Mouse (Mus musculus) midbrain, embryonic 15.5 days (tissue): ENCODE data around the gene Hist1h2bj. TPM values are rescaled to one million over a fixed set of nuclear protein-coding genes. Genes with fewer than 3 reads are reported as not detected.
A peak's percentile ranks its signal among the peaks of the same experiment; 100 is the strongest.
"Not testable (repeated sequence)": the region's sequence is repeated elsewhere in the genome, so short reads cannot be mapped to it uniquely, and the experiment has no call there.

Source experiments
- ATAC-seq: fragments of 200-750 bp; cut with Nextera tagmentation; replicated peaks from 2 replicates; pipeline ENCODE4 v1.8.0; 2017; ENCODE audit warnings: moderate TSS enrichment
- H3K27ac ChIP-seq: fragments of 300-500 bp; sonication (generic); 2 replicates; pipeline ENCODE4 v1.5.1; 2015; ENCODE audit warnings: mild to moderate bottlenecking, inconsistent platforms
- H3K27me3 ChIP-seq: fragments of 300-500 bp; sonication (generic); replicated peaks from 2 replicates; pipeline ENCODE4 v1.6.1; 2015; ENCODE audit warnings: inconsistent platforms
- H3K36me3 ChIP-seq: fragments of 300-500 bp; sonication (generic); replicated peaks from 2 replicates; pipeline ENCODE4 v1.6.1; 2015; ENCODE audit warnings: inconsistent platforms
- H3K4me1 ChIP-seq: fragments of 300-500 bp; sonication (generic); 2 replicates; pipeline ENCODE4 v1.6.1; 2015; ENCODE audit warnings: inconsistent platforms
- H3K4me2 ChIP-seq: fragments of 300-500 bp; sonication (generic); 2 replicates; pipeline ENCODE4 v1.6.1; 2015; ENCODE audit warnings: inconsistent platforms, mild to moderate bottlenecking, moderate library complexity
- H3K4me3 ChIP-seq: fragments of 300-500 bp; sonication (generic); 2 replicates; pipeline ENCODE4 v1.5.1; 2015; ENCODE audit warnings: mild to moderate bottlenecking, inconsistent platforms
- H3K9ac ChIP-seq: fragments of 300-500 bp; sonication (generic); 2 replicates; pipeline ENCODE4 v1.6.1; 2015; ENCODE audit warnings: mild to moderate bottlenecking, inconsistent platforms
- H3K9me3 ChIP-seq: fragments of 300-500 bp; sonication (generic); 2 replicates; pipeline ENCODE4 v1.6.1; 2016; ENCODE audit warnings: inconsistent platforms
- WGBS: fragments of 180-500 bp; shearing (Covaris S2); methylation state at CpG from one replicate; pipeline ENCODE4 v1.1.7; 2015; ENCODE audit warnings: mixed read lengths; 5-methylcytosine and 5-hydroxymethylcytosine counted together
- polyA plus RNA-seq: library from polyadenylated mRNA; unstranded; fragments of >200 nt; fragmentation: Nextera tagmentation; extraction: Ambion mirVana; gene quantifications from 2 replicates; pipeline ENCODE4 v1.2.1, GENCODE M21; 2015

Hist1h2bj gene
- polyA plus RNA-seq, result 2.9 and 3.0 TPM in 2 replicates

DNA sequence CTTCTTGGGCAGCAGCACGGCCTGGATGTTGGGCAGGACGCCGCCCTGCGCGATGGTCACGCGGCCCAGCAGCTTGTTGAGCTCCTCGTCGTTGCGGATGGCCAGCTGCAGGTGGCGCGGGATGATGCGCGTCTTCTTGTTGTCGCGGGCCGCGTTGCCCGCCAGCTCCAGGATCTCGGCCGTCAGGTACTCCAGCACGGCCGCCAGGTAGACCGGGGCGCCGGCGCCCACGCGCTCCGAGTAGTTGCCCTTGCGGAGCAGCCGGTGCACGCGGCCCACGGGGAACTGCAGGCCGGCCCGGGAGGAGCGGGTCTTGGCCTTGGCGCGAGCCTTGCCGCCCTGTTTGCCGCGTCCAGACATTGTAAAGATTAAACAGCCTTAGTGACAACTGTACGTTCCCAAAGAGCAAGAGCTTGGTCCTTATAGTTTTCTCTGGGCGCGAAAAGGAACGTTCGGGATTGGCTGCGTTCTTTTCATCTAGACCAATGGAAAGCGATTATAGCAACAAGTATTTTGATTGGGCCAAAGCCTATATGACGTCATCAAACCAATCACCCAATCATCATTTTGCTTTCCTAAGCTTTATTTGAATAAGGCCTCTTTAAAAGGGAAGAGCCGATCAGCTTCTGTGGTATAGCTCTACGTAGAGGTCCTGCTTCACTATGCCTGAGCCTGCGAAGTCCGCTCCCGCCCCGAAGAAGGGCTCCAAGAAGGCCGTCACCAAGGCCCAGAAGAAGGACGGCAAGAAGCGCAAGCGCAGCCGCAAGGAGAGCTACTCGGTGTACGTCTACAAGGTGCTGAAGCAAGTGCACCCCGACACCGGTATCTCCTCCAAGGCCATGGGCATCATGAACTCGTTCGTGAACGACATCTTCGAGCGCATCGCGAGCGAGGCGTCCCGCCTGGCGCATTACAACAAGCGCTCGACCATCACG, at the start of gene Hist1h2bj, which contains the start of gene Hist1h2ag:
Gene Hist1h2bj (plus strand): TSS at position 647 of the 935 bp plus-strand sequence.
Gene Hist1h2ag (minus strand): TSS at position 377 of the 935 bp plus-strand sequence.
- Histone ChIP-seq H3K9ac (peak within 1 kb of the TSS; percentile 50), H3K27ac (peak within 1 kb of the TSS; percentile 85)
- under 1% methylated on average over 51 of the region's 80 CpGs for WGBS

DNA sequence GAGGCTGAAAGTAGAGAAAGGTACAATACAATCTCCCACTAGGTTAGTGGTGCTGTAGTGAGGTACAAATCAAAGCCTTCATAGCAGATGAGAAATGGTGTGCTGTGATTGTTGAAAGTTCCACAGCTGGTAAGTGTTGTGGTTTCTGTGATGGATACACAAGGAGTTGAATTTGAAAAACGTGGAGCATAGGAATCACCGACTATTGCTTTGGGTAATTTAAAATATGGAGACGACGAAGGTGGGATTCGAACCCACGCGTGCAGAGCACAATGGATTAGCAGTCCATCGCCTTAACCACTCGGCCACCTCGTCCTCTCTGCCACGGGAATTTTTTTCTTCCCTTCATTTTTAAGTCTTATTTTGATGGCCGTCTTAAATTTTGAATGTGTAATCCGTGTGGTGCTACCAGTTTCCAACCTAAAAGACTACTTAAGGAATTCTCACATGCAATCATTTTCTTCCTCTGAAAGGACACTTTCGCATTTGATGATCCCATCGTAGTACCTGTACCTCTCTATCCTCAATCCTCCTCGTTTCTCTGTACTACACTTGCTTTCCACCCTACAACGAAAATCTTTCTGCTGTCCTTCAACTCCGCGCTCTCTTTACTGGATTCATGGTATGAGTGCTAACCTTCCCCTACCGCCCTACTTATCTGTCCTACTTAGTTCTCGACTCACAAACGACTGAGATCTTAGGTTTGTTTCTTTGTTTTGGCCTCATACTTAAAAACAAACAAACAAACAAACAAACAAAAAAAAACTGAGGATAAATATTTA, 48.9 kb upstream of the Hist1h2bj start:
- Histone ChIP-seq H3K4me2 (no peak overlapping the region), H3K4me1 (peaks cover 12% of the 10 kb centered on the region; the same call in 1 of the 2 replicates), H3K9ac (no peak overlapping the region), H3K9me3 (no peaks in the 10 kb centered on the region), H3K36me3 (no peaks in the 10 kb centered on the region), H3K27ac (no peak overlapping the region), H3K4me3 (no peak overlapping the region), H3K27me3 (peaks cover 69% of the 10 kb centered on the region)
- ATAC-seq, result no peak
- 2% methylated on average over 22 of the region's 22 CpGs for WGBS

More for the DNA sequence above, at the start of gene Hist1h2bj, which contains the start of gene Hist1h2ag:
- not testable (repeated sequence) for H3K36me3 ChIP-seq, H3K27me3 ChIP-seq, H3K9me3 ChIP-seq
- ATAC-seq, result peak; percentile 95
- Histone ChIP-seq H3K4me3 (peak within 1 kb of the TSS; percentile 44), H3K4me1 (peaks cover 33% of the 10 kb centered on the region), H3K4me2 (peak within 1 kb of the TSS; percentile 87)

DNA sequence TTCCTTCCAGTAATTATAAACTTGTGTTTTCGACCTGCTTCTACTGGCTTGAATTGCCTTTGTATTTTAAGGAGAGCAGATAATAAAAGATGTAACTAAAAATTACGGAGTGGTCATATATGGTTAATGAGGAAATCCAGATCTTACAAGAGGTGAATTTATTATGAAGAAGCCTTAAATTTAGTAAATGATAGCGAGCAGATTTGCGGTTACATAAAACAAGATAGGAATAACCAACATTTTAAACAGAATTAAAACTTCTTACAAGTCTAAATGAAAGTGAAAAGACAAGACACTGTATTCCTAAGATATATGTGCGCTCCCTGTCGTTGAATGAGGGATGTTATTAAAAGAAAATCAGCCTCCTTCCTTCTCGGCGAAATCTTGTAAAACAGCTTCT, 48.1 kb upstream of the Hist1h2bj start:
- Histone ChIP-seq H3K4me2 (peak overlapping the region; percentile 34), H3K9me3 (no peaks in the 10 kb centered on the region), H3K36me3 (no peaks in the 10 kb centered on the region), H3K27me3 (peaks cover 76% of the 10 kb centered on the region), H3K4me3 (peak overlapping the region; percentile 20; the same call in 1 of the 2 replicates), H3K9ac (no peak overlapping the region), H3K27ac (no peak overlapping the region), H3K4me1 (peaks cover 12% of the 10 kb centered on the region; the same call in 1 of the 2 replicates)
- no peak for ATAC-seq
- 6% methylated on average over 8 of the region's 8 CpGs for WGBS

DNA sequence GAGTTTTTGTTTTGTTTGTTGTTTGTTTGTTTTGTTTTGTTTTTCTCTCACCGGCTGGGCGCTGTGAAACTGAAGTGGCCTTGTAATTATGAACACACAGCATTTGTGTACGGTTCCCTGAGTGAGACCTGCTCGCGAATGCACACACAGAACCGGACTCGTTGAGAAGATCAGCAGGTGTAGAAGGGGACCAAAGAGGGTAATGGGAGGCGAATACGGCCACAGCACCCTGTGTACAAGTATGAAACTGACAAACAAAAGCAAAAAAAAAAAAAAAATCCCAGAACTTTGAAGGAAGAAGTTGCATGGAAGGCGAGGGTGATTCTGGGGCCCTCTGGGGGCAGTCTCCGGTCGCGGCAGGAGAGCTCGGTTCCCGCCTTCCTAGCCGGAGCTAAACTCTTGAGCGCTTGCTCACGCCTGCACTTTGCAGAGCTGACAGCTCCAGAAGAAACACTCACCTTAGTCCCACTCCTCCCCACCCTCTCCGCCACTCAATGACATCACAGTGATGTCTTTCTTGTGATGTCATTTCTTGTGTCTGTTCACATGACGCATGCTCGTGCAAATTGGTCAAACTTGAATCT, 47.6 kb upstream of the Hist1h2bj start:
- Histone ChIP-seq H3K4me3 (peak overlapping the region; percentile 20), H3K4me1 (peaks cover 12% of the 10 kb centered on the region; the same call in 1 of the 2 replicates), H3K4me2 (peak overlapping the region; percentile 34), H3K9ac (no peak overlapping the region), H3K27ac (no peak overlapping the region), H3K36me3 (no peaks in the 10 kb centered on the region), H3K27me3 (peaks cover 81% of the 10 kb centered on the region), H3K9me3 (no peaks in the 10 kb centered on the region)
- ATAC-seq, result peak; percentile 37; the same call in 1 of the 2 replicates
- 1% methylated on average over 21 of the region's 21 CpGs for WGBS

- 4% methylated on average over 12 of the region's 12 CpGs for WGBS
- Histone ChIP-seq H3K27me3 (peaks cover 87% of the 10 kb centered on the region), H3K4me2 (0 out of 2 replicates have a peak overlapping the region, but pooled peaks have one; percentile 6), H3K9ac (no peak overlapping the region), H3K27ac (no peak overlapping the region), H3K9me3 (no peaks in the 10 kb centered on the region), H3K4me1 (peaks cover 12% of the 10 kb centered on the region; the same call in 1 of the 2 replicates), H3K36me3 (no peaks in the 10 kb centered on the region), H3K4me3 (peak overlapping the region; percentile 20; the same call in 1 of the 2 replicates)
- ATAC-seq, result no peak
These were observed 46.7 kb upstream of the Hist1h2bj start for GRCm38 (mm10) chr13:21996101-21996839.

DNA sequence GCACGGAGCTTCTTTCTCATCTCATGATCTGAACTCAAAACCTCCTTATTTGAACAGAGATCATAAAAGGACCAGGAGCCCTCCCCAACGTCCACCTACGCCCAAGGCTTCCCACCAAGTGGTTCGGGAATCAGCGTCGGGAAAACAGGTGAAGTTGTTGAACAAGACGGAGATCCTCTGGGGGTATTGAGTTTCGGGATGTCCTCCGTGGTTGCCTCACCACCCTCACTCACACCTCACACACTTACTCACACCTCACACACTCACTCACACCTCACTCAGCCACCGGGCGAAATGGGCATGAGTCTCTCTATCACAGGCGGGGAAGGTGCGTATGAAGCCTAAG, 46.2 kb upstream of the Hist1h2bj start:
- H3K4me3 ChIP-seq, result no peak overlapping the region
- H3K27ac ChIP-seq, result no peak overlapping the region
- H3K36me3 ChIP-seq, result no peaks in the 10 kb centered on the region
- no peak for ATAC-seq
- no peak overlapping the region for H3K9ac ChIP-seq
- 1% methylated on average over 13 of the region's 13 CpGs for WGBS
- peak overlapping the region; percentile 6; the same call in 1 of the 2 replicates for H3K4me2 ChIP-seq
- H3K9me3 ChIP-seq, result no peaks in the 10 kb centered on the region
- peaks cover 87% of the 10 kb centered on the region for H3K27me3 ChIP-seq
- H3K4me1 ChIP-seq, result peaks cover 12% of the 10 kb centered on the region; the same call in 1 of the 2 replicates

DNA sequence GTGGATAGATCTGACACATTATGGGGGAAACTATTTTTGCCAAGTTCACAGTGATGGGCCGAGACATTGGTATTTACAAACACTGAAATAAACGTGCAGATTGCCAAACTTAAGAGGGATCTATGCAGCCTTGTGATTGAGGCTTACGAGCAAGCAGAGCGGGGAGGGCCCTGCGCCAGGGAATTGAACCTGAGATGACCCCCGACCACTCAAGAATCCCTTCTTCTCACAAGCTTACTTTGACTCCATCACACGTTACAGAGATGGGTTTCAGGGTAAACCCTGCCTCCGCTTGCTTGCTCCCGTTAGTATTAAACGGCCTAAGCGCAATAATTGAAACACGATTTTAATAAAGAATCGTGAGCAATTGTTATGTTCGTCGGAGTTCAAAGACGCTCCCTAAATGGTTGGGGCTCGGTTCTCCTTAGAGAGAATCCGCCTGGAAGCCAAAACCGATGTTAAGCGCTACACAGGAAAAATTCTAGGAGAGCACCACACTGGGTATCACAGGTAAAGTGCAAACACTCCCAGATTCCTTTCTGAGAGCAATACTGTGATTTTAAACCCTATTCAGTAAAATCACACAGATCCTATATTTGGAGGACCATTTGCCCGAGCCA, 45.7 kb upstream of the Hist1h2bj start:
- Histone ChIP-seq H3K27ac (no peak overlapping the region), H3K27me3 (peaks cover 90% of the 10 kb centered on the region), H3K9ac (no peak overlapping the region), H3K4me2 (peak overlapping the region; percentile 6; the same call in 1 of the 2 replicates), H3K9me3 (no peaks in the 10 kb centered on the region), H3K4me3 (no peak overlapping the region), H3K4me1 (peaks cover 12% of the 10 kb centered on the region; the same call in 1 of the 2 replicates), H3K36me3 (no peaks in the 10 kb centered on the region)
- no peak for ATAC-seq
- 1% methylated on average over 21 of the region's 21 CpGs for WGBS

DNA sequence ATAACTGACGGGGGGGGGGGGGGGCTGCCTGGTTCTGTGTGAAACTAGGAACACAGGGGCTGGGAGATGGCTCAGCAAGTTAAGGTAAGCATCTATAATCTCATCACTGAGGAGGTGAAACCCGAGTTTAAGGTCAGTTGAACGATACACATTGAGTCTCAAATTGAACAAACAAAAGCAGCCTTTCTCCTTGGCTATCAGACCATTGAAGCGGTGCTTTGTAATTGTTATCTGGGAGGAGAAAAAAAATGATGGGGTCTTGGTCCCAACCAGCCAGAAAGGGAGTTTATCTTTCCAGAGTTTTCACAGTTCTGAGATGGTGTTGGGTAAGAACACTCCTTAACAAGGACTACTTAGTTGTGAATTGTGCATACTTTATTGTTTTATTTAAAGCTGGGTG, 45.2 kb upstream of the Hist1h2bj start:
- H3K4me3 ChIP-seq, result no peak overlapping the region
- no peak overlapping the region for H3K9ac ChIP-seq
- no peaks in the 10 kb centered on the region for H3K36me3 ChIP-seq
- no peak for ATAC-seq
- peaks cover 12% of the 10 kb centered on the region; the same call in 1 of the 2 replicates for H3K4me1 ChIP-seq
- WGBS, result 9% methylated on average over 4 of the region's 4 CpGs
- H3K9me3 ChIP-seq, result no peaks in the 10 kb centered on the region
- H3K27ac ChIP-seq, result no peak overlapping the region
- H3K4me2 ChIP-seq, result no peak overlapping the region
- H3K27me3 ChIP-seq, result peaks cover 92% of the 10 kb centered on the region

GRCm38 (mm10) chr13:21998412-21998811, 44.6 kb upstream of the Hist1h2bj start:
- no peak overlapping the region for H3K9ac ChIP-seq
- no peak overlapping the region for H3K4me2 ChIP-seq
- H3K4me3 ChIP-seq, result no peak overlapping the region
- ATAC-seq, result no peak
- H3K9me3 ChIP-seq, result no peaks in the 10 kb centered on the region
- peaks cover 95% of the 10 kb centered on the region for H3K27me3 ChIP-seq
- no peaks in the 10 kb centered on the region for H3K36me3 ChIP-seq
- no peak overlapping the region for H3K27ac ChIP-seq
- 17% methylated on average over 3 of the region's 3 CpGs for WGBS
- peaks cover 12% of the 10 kb centered on the region; the same call in 1 of the 2 replicates for H3K4me1 ChIP-seq

DNA sequence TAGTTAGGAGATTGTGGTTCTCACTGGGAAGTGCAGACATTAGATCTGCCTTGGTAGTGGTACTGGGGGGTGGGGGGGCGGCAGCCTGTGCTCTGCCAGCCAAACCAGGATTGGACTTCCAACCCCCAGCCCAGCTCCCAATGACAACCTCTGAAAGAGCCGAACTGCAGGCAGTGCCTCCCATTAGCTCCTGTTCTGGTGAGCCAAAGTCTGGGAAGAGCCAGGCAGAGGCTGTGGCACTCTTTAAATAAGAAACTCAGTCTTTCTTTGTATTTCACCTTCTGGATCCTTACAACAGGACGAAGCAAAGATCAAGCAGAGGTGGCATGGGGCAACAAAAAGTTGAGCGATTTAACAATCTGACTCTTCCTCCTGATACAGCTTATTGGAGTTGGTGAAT, 43.9 kb upstream of the Hist1h2bj start:
- H3K36me3 ChIP-seq, result no peaks in the 10 kb centered on the region
- H3K4me3 ChIP-seq, result no peak overlapping the region
- no peak overlapping the region for H3K27ac ChIP-seq
- H3K4me1 ChIP-seq, result peaks cover 12% of the 10 kb centered on the region; the same call in 1 of the 2 replicates
- H3K9ac ChIP-seq, result no peak overlapping the region
- H3K4me2 ChIP-seq, result no peak overlapping the region
- WGBS, result 36% methylated on average over 4 of the region's 4 CpGs
- H3K27me3 ChIP-seq, result peaks cover 95% of the 10 kb centered on the region
- H3K9me3 ChIP-seq, result no peaks in the 10 kb centered on the region
- no peak for ATAC-seq

DNA sequence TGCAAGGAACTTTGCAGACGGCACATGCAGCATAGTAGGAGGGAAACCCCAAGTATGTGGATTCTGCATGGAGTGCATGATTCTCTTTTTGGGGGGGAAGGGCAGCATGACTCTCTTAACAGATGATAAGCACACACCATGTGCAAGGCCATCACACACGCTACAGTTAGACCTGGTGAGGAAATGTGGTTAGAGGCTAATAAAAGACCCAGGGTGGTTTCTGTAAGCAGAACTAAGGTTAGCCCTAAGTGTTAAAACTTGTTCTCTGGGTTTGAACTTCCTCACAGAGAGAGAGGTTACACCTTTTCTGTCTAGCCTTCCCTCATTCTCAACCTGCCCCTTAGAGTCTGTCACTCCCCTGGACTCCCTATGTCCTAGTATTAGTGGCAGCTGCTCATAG, 41.7 kb upstream of the Hist1h2bj start:
- Histone ChIP-seq H3K9me3 (no peaks in the 10 kb centered on the region), H3K4me2 (no peak overlapping the region), H3K9ac (no peak overlapping the region), H3K36me3 (no peaks in the 10 kb centered on the region), H3K4me1 (peaks cover 14% of the 10 kb centered on the region), H3K27ac (no peak overlapping the region), H3K4me3 (no peak overlapping the region), H3K27me3 (peaks cover 99% of the 10 kb centered on the region)
- ATAC-seq, result no peak
- 53% methylated on average over 2 of the region's 2 CpGs for WGBS
